Mouse (Mus musculus) B cell, adult 2 months (primary cell): ENCODE data around the gene 1600002K03Rik.
"Not testable (repeated sequence)": the region's sequence is repeated elsewhere in the genome, so short reads cannot be mapped to it uniquely, and the experiment has no call there.

Experiments used
- DNase-seq, 2 experiments: peaks; one replicate each; pipeline ENCODE4 v3.0.0; 2022

The 1600002K03Rik gene

GRCm38 (mm10) chr10:80190491-80191051 lies 17.8 kb downstream of the 1600002K03Rik start:
- no peak for DNase-seq

- no peak for DNase-seq
Observed at GRCm38 (mm10) chr10:80193976-80194375, 21.2 kb downstream of the 1600002K03Rik start.

GRCm38 (mm10) chr10:80194441-80194840 lies 21.7 kb downstream of the 1600002K03Rik start:
- no peak for DNase-seq

GRCm38 (mm10) chr10:80196167-80196566 lies 23.4 kb downstream of the 1600002K03Rik start:
- no peak for DNase-seq

- no peak for DNase-seq
Observed at GRCm38 (mm10) chr10:80196778-80197581, 24.2 kb downstream of the 1600002K03Rik start.

- DNase-seq, result peak; percentile 85 to 86
Observed at GRCm38 (mm10) chr10:80199440-80200008, 26.8 kb downstream of the 1600002K03Rik start.

- no peak for DNase-seq
Observed at GRCm38 (mm10) chr10:80200485-80200884, 27.7 kb downstream of the 1600002K03Rik start.

- no peak for DNase-seq
Observed at GRCm38 (mm10) chr10:80204055-80204454, 31.3 kb downstream of the 1600002K03Rik start.

- no peak for DNase-seq
Observed at GRCm38 (mm10) chr10:80207201-80207600, 34.5 kb downstream of the 1600002K03Rik start.

GRCm38 (mm10) chr10:80207676-80208075 lies 34.9 kb downstream of the 1600002K03Rik start:
- no peak for DNase-seq

- DNase-seq, result no peak
Observed at GRCm38 (mm10) chr10:80208248-80208647, 35.5 kb downstream of the 1600002K03Rik start.

GRCm38 (mm10) chr10:80208841-80209371 lies 36.2 kb downstream of the 1600002K03Rik start:
- no peak for DNase-seq

GRCm38 (mm10) chr10:80211547-80212103 lies 38.9 kb downstream of the 1600002K03Rik start:
- not testable (repeated sequence) for DNase-seq

GRCm38 (mm10) chr10:80215048-80215772 lies 42.5 kb downstream of the 1600002K03Rik start:
- DNase-seq, result no peak

- DNase-seq, result no peak
Observed at GRCm38 (mm10) chr10:80220676-80221075, 47.9 kb downstream of the 1600002K03Rik start.

- peak; percentile 24 to 39 for DNase-seq
Observed at GRCm38 (mm10) chr10:80223137-80223536, 50.4 kb downstream of the 1600002K03Rik start.
